Mouse (Mus musculus): Measurements from ENCODE around the gene Olfr750.

DNA sequence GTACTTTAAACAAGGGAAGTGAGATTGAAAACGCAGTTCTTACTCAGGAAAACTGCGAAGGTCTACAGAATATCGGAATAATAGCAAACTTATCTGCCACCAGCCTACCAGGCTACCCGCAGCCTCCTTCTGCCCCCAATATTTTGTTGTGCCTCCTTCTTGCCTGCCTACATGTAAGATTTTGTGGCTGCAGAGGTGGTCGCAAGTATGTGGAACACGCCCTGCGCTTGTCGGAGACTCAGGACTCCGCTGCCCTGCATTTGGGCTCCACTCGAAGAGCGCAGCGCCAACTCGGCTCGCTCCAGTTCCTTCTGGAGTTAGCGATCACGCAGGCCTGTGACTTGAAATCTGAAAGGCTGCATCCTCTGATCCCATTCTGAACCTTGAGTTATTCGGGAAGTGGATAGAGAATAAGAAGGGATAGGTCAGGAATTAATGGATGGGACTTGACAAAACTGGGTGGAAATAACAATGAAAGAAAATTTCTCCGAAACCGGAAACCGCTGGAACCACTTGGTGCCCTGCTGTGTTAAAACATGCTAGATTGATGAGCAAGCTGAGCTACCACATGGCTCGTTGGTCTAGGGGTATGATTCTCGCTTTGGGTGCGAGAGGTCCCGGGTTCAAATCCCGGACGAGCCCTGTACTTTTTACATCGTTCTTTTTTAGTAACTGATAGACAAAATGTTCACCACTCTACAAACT lies 16.0 kb upstream of the Olfr750 start:
- TF ChIP-seq CTCF (IDR thresholded peaks at IDR 0.05; ENCODE audit: low read depth) (no peak), EP300 (optimal IDR thresholded peaks at IDR 0.05) (no peak)

Data from stomach, postnatal 0 days (tissue).